Comparison of ENCODE assay signal across 8 mouse cellular contexts in the genomic region with DNA sequence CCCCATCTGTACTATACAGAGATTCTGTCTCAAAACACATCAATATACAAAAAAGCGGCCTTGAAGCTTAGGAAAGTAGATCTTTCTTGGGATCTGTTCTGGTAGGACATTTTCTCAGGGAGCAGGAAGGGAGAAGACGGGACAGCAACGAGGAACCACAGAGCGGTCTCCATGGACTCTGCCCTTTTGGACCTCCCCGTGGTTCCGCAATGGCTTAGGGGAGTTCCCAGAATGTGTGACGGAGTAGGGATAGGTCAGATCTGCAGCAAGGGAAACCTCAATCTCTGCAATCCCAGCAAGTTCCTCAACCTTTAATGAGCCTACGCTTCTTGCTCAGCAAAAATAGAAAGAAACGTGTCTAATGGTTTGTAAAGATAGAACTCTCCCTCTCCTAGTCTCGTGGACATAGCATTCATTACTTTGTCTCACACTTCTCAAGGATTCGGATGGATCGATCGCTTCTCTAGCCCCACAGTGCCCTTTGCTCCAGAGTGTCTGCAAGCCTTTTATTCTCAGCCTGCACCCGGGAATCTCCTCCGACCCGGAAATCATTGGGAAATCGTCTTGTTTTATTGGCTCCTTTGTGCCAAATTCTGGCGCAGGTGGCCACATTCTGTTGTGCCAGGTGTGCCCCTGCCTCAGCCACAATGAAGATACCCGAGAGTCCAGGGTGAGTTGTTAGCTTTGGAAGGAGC. TPM values are rescaled to one million over a fixed set of nuclear protein-coding genes. Genes with fewer than 3 reads are reported as not detected.
DNase-seq lines count a peak whose midpoint lies in the region; ATAC-seq lines count a peak whose summit lies in the region.

No protein-coding gene starts in this region.

- no peak overlapping the region for H3K27ac ChIP-seq in neural tube, embryonic 12.5 days

- DNase-seq in adrenal gland, postnatal 10 days: peak; percentile 64
- peak; percentile 31 for DNase-seq in embryo, embryonic 11 days
- DNase-seq in heart, adult 8-10 months (ENCODE audit: low spot score): peak; percentile 74
- peak; percentile 76 for DNase-seq in kidney, adult 18-20 months
- peak; percentile 73 to 83 for DNase-seq in lung, adult 18-20 months
- no peak for DNase-seq in thymus, adult 18-20 months

- H3K4me2 ChIP-seq in neural tube, embryonic 12.5 days (replicated peaks): peak overlapping the region; percentile 73

- H3K36me3 ChIP-seq in neural tube, embryonic 12.5 days: no peaks in the 10 kb centered on the region

- ATAC-seq in neural tube, embryonic 12.5 days (ENCODE audit: low FRiP score, low read depth): no peak
- no peak for ATAC-seq in erythroblast, adult 5-6 weeks (replicated peaks; ENCODE audit: low FRiP score, poor library complexity, severe bottlenecking)

- no peaks in the 10 kb centered on the region for H3K27me3 ChIP-seq in neural tube, embryonic 12.5 days (replicated peaks)

- 4% methylated on average over 19 of the region's 19 CpGs for WGBS in neural tube, embryonic 12.5 days

- peaks cover 10% of the 10 kb centered on the region for H3K4me1 ChIP-seq in neural tube, embryonic 12.5 days

- no peaks in the 10 kb centered on the region for H3K9me3 ChIP-seq in neural tube, embryonic 12.5 days

- H3K4me3 ChIP-seq in neural tube, embryonic 12.5 days: peak overlapping the region; percentile 44

- peak overlapping the region; percentile 65 for H3K9ac ChIP-seq in neural tube, embryonic 12.5 days

RNA-seq across cellular contexts. Expression of a gene that starts 0.5 kb away (rescaled TPM):
- 10 to 100 TPM; 16.3 to 22.7 TPM for total RNA-seq in adrenal gland, postnatal 10 days (2021)
- 10 to 100 TPM in 2 of 4 experiments, 1 to 10 TPM in 2; 9.7 to 10.9 (median 10.0) TPM for total RNA-seq in heart, adult 8-10 months (2022)
- 20.7 and 22.2 TPM in 2 replicates for polyA plus RNA-seq in neural tube, embryonic 12.5 days (2016; fragmentation: Nextera tagmentation; extraction: Ambion mirVana)
- not detected in 2 replicates for total RNA-seq in erythroblast, adult 5-6 weeks (2015; ENCODE audit: low replicate concordance)
- total RNA-seq in erythroblast, adult 5-6 weeks (2017; ENCODE audit: low replicate concordance): 0.34 and 0.42 TPM in 2 replicates

RNA-seq across cellular contexts. Expression of a gene that starts 15.2 kb away (rescaled TPM):
- total RNA-seq in adrenal gland, postnatal 10 days (2021): 10 to 100 TPM; 23.4 to 26.2 TPM
- total RNA-seq in heart, adult 8-10 months (2022): 10 to 100 TPM; 20.6 to 28.6 (median 22.6) TPM
- polyA plus RNA-seq in neural tube, embryonic 12.5 days (2016; fragmentation: Nextera tagmentation; extraction: Ambion mirVana): 49.8 and 55.0 TPM in 2 replicates
- total RNA-seq in erythroblast, adult 5-6 weeks (2015; ENCODE audit: low replicate concordance): 4.6 and 5.6 TPM in 2 replicates
- 1.4 and 1.6 TPM in 2 replicates for total RNA-seq in erythroblast, adult 5-6 weeks (2017; ENCODE audit: low replicate concordance)

Comparison
In these comparisons a context has a peak if more than half of its experiments do, and no peak if none do; other contexts are left out.
1. DNase-seq: peak in adrenal gland, postnatal 10 days (single experiment), embryo, embryonic 11 days (single experiment), heart, adult 8-10 months (single experiment), kidney, adult 18-20 months (single experiment) and lung, adult 18-20 months (2 of 2); none in thymus, adult 18-20 months (0 of 2).
2. RNA of a gene that starts 0.5 kb away (total RNA-seq): 16.3 to 22.7 TPM in adrenal gland, postnatal 10 days and 9.7 to 10.9 TPM in heart, adult 8-10 months; 0.34 to 0.42 TPM in erythroblast, adult 5-6 weeks; every median in the first group is over 4 times any median in the second.